Mouse (Mus musculus): ENCODE results near the gene Rnf180.

DNA sequence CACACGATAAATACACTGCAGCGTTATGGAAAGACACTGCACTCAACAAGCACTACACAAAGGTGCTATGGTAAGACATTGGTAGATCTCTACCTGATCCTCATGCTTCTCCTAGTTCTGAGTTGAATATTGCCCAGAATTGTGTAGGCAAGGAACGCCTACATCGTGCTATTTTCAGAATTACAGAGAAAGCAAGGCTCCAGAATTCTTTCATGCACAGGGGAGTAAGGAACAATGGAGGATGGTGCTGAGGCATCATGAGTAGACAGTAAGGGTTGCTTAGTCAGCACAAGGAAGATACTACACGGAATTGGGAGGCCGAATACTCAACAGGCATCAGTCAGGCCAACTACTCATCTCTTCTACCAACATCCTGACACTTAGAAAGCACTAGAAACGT, 105.9 kb downstream of the Rnf180 start:
- TF ChIP-seq CTCF (IDR thresholded peaks at IDR 0.05; ENCODE audit: insufficient read depth, low read depth, low read length) = no peak
- no peak for TF ChIP-seq POLR2A (IDR thresholded peaks at IDR 0.05; ENCODE audit: insufficient read depth, low read depth, low read length)

Data from olfactory bulb, adult 2 months (tissue).